Mouse (Mus musculus) midbrain, embryonic 15.5 days (tissue): ENCODE data around the gene Gm44965. TPM values are rescaled to one million over a fixed set of nuclear protein-coding genes. Genes with fewer than 3 reads are reported as not detected.
A peak's percentile ranks its signal among the peaks of the same experiment; 100 is the strongest.

Experiments
- ATAC-seq: fragments of 200-750 bp; cut with Nextera tagmentation; replicated peaks from 2 replicates; pipeline ENCODE4 v1.8.0; 2017; ENCODE audit warnings: moderate TSS enrichment
- H3K27ac ChIP-seq: fragments of 300-500 bp; sonication (generic); 2 replicates; pipeline ENCODE4 v1.5.1; 2015; ENCODE audit warnings: mild to moderate bottlenecking, inconsistent platforms
- H3K27me3 ChIP-seq: fragments of 300-500 bp; sonication (generic); replicated peaks from 2 replicates; pipeline ENCODE4 v1.6.1; 2015; ENCODE audit warnings: inconsistent platforms
- H3K36me3 ChIP-seq: fragments of 300-500 bp; sonication (generic); replicated peaks from 2 replicates; pipeline ENCODE4 v1.6.1; 2015; ENCODE audit warnings: inconsistent platforms
- H3K4me1 ChIP-seq: fragments of 300-500 bp; sonication (generic); 2 replicates; pipeline ENCODE4 v1.6.1; 2015; ENCODE audit warnings: inconsistent platforms
- H3K4me2 ChIP-seq: fragments of 300-500 bp; sonication (generic); 2 replicates; pipeline ENCODE4 v1.6.1; 2015; ENCODE audit warnings: inconsistent platforms, mild to moderate bottlenecking, moderate library complexity
- H3K4me3 ChIP-seq: fragments of 300-500 bp; sonication (generic); 2 replicates; pipeline ENCODE4 v1.5.1; 2015; ENCODE audit warnings: mild to moderate bottlenecking, inconsistent platforms
- H3K9ac ChIP-seq: fragments of 300-500 bp; sonication (generic); 2 replicates; pipeline ENCODE4 v1.6.1; 2015; ENCODE audit warnings: mild to moderate bottlenecking, inconsistent platforms
- H3K9me3 ChIP-seq: fragments of 300-500 bp; sonication (generic); 2 replicates; pipeline ENCODE4 v1.6.1; 2016; ENCODE audit warnings: inconsistent platforms
- WGBS: fragments of 180-500 bp; shearing (Covaris S2); methylation state at CpG from one replicate; pipeline ENCODE4 v1.1.7; 2015; ENCODE audit warnings: mixed read lengths; 5-methylcytosine and 5-hydroxymethylcytosine counted together
- polyA plus RNA-seq: library from polyadenylated mRNA; unstranded; fragments of >200 nt; fragmentation: Nextera tagmentation; extraction: Ambion mirVana; gene quantifications from 2 replicates; pipeline ENCODE4 v1.2.1, GENCODE M21; 2015

Gene Gm44965
- polyA plus RNA-seq, 1 experiment from 2014 or later: not detected

DNA sequence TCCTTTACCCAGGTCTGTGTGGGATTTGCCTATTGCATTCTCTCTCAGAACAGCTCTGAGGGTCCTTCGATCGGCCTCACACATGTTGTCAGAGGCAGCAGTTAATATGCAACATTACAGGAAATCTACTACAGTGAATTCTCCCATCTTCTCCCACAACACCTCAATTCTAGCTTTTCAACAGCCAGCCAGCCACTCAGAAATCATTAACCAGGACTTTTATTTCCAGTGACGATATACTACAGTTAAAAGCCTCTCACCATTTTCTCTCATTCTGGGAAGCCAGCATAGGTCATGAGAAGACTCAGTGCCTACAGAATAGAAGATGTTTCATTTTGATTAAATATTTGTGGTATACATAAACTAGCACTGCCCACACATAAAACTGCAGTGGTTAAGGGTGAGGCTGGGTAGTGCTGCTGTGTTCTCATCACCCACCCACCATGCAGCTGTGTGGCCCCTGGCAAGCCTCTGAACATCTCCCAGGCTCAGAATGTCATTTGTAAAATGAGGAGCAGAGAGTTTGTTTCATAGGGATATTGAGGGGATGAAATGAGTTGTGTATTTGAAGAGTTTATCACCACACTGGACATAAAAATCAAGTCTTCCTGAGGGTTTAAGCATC, 2.4 kb upstream of the Gm44965 start:
- Histone ChIP-seq H3K4me3 (no peak overlapping the region), H3K36me3 (peaks cover 6% of the 10 kb centered on the region), H3K4me2 (no peak overlapping the region), H3K27ac (no peak overlapping the region), H3K4me1 (peaks cover 18% of the 10 kb centered on the region), H3K27me3 (no peaks in the 10 kb centered on the region), H3K9ac (no peak overlapping the region), H3K9me3 (peaks cover 4% of the 10 kb centered on the region)
- no peak for ATAC-seq
- 84% methylated on average over 3 of the region's 3 CpGs for WGBS

GRCm38 (mm10) chr6:48591871-48592270, 1.9 kb upstream of the Gm44965 start:
- Histone ChIP-seq H3K9me3 (peaks cover 9% of the 10 kb centered on the region), H3K9ac (no peak overlapping the region), H3K36me3 (peaks cover 12% of the 10 kb centered on the region), H3K27me3 (no peaks in the 10 kb centered on the region), H3K4me1 (peaks cover 18% of the 10 kb centered on the region), H3K4me3 (no peak overlapping the region), H3K4me2 (no peak overlapping the region), H3K27ac (no peak overlapping the region)
- 89% methylated on average over 6 of the region's 6 CpGs for WGBS
- ATAC-seq: no peak

DNA sequence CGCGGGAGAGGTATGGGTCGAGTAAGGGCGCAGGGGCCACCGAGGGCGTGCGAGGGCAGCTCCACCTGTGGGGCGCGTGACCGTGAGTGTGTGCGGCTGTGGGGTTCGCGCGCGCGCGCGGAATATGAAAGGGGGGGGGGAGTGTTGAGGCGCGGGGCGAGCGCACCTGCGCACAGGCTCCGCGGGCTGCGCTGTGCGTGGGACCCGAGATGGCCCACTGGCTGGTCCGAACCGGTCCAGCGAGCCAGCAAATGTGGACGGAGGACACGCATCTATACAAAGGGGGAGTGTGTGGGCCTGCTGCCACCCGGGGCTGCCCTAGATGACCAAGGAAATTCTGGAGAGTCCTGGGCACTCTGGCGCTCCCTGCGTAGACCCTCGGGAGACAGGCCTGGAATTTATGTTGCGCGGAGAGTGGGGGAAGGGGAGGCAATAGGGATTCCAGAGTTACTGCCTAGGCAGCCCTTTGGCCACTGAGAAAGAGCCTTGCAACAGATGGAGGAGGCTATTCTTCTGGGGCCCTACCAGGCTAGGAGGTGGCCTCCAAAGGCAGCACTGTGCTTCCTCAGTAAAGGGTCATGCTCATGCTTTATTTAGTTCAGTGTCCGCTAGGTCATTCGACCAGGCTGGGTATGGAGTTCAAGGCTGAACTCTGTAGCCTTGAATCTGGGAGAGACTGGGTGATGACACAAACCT, 450 bp downstream of the Gm44965 start:
- peak overlapping the region; percentile 61 for H3K4me2 ChIP-seq
- peaks cover 18% of the 10 kb centered on the region for H3K4me1 ChIP-seq
- under 1% methylated on average over 41 of the region's 41 CpGs for WGBS
- peaks cover 13% of the 10 kb centered on the region for H3K9me3 ChIP-seq
- peak; percentile 88 for ATAC-seq
- peak overlapping the region; percentile 86 for H3K9ac ChIP-seq
- peak overlapping the region; percentile 95 for H3K27ac ChIP-seq
- H3K36me3 ChIP-seq: peaks cover 33% of the 10 kb centered on the region
- peak overlapping the region; percentile 81 for H3K4me3 ChIP-seq
- no peaks in the 10 kb centered on the region for H3K27me3 ChIP-seq

DNA sequence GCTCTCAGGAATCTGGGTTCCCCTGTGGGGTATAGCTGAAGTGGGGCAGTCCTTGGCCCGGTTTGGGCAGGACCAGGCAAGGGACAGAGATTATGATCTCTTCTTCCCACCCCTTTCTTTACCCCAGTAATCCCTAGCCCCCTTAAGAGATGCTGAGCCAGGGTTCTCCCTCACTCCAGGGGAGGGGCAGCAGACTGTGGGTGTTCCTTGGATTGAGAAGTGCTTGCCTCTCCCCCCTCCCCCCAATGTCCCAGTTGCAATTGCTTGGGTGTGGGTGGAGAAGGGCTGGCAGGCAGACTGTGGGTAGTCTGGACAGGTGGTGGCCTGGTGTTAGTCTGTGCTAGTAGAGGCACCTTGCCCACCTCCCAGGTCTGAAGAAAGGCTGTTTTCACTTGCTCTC, 1.5 kb downstream of the Gm44965 start:
- H3K4me3 ChIP-seq: peak overlapping the region; percentile 81
- H3K27ac ChIP-seq: no peak overlapping the region
- peaks cover 13% of the 10 kb centered on the region for H3K9me3 ChIP-seq
- peaks cover 42% of the 10 kb centered on the region for H3K36me3 ChIP-seq
- H3K9ac ChIP-seq: no peak overlapping the region
- peaks cover 18% of the 10 kb centered on the region for H3K4me1 ChIP-seq
- WGBS: 24% methylated on average over 1 of the region's 1 CpGs
- no peaks in the 10 kb centered on the region for H3K27me3 ChIP-seq
- peak overlapping the region; percentile 61 for H3K4me2 ChIP-seq
- no peak for ATAC-seq

- Histone ChIP-seq H3K9ac (no peak overlapping the region), H3K36me3 (peaks cover 42% of the 10 kb centered on the region), H3K4me1 (peaks cover 29% of the 10 kb centered on the region), H3K4me3 (no peak overlapping the region), H3K4me2 (no peak overlapping the region), H3K27me3 (no peaks in the 10 kb centered on the region), H3K27ac (no peak overlapping the region), H3K9me3 (peaks cover 13% of the 10 kb centered on the region)
- 96% methylated on average over 45 of the region's 45 CpGs for WGBS
- ATAC-seq: no peak
Observed at GRCm38 (mm10) chr6:48596545-48597232, 2.9 kb downstream of the Gm44965 start.

DNA sequence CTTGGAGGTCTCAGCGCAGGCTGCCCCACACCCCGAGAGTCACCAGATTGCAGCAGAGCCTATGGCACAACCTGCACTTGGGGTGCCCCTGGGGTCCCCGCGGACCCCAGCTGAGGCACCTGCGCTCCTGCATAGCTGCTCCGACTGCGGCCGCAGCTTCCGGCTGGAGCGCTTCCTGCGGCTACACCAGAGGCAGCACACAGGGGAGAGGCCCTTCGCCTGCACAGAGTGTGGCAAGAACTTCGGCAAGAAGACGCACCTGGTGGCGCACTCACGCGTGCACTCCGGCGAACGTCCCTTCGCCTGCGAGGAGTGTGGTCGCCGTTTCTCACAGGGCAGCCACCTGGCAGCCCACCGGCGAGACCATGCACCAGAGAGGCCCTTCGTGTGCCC, 3.5 kb downstream of the Gm44965 start:
- Histone ChIP-seq H3K4me2 (no peak overlapping the region), H3K36me3 (peaks cover 42% of the 10 kb centered on the region), H3K9ac (no peak overlapping the region), H3K27ac (no peak overlapping the region), H3K4me3 (no peak overlapping the region), H3K9me3 (peaks cover 13% of the 10 kb centered on the region), H3K4me1 (peaks cover 29% of the 10 kb centered on the region), H3K27me3 (no peaks in the 10 kb centered on the region)
- no peak for ATAC-seq
- WGBS: 98% methylated on average over 27 of the region's 27 CpGs

DNA sequence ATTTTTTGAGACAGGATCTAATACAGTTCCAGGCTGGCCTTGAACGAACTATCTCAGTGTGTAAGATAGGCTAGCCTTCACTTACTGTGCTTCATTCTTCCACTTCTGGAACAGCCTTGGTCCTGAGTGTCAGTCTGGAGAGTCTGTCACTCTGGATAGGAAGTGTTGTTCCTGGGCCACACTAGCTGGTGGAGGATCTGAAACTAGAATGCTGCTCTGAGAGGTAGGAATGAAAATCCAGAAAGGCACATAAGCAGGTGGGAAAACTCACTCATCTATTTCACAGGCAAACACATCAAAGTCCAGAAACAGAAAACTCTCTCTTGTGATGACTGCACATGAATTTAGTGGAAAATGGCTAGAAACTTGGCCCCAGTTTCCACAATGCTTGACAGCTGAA, 6.9 kb downstream of the Gm44965 start:
- Histone ChIP-seq H3K27me3 (no peaks in the 10 kb centered on the region), H3K27ac (peak overlapping the region; percentile 93), H3K9ac (no peak overlapping the region), H3K4me1 (peaks cover 20% of the 10 kb centered on the region), H3K4me2 (no peak overlapping the region), H3K4me3 (no peak overlapping the region), H3K36me3 (peaks cover 42% of the 10 kb centered on the region), H3K9me3 (peaks cover 13% of the 10 kb centered on the region)
- ATAC-seq: no peak
- WGBS: 89% methylated on average over 1 of the region's 1 CpGs

- no peaks in the 10 kb centered on the region for H3K27me3 ChIP-seq
- H3K4me2 ChIP-seq: peak within 1 kb of the TSS; percentile 78
- peak within 1 kb of the TSS; percentile 80 for H3K9ac ChIP-seq
- H3K27ac ChIP-seq: peak within 1 kb of the TSS; percentile 93
- H3K36me3 ChIP-seq: peaks cover 34% of the 10 kb centered on the region
- H3K9me3 ChIP-seq: peaks cover 8% of the 10 kb centered on the region
- 4% methylated on average over 42 of the region's 42 CpGs for WGBS
- ATAC-seq: peak; percentile 99
- H3K4me3 ChIP-seq: peak within 1 kb of the TSS; percentile 71
- H3K4me1 ChIP-seq: peaks cover 20% of the 10 kb centered on the region
Observed at GRCm38 (mm10) chr6:48601271-48602079, 7.7 kb downstream of the Gm44965 start, which contains the start of gene Zfp775. TSS of gene Zfp775 (plus strand) at chr6:48602063.

DNA sequence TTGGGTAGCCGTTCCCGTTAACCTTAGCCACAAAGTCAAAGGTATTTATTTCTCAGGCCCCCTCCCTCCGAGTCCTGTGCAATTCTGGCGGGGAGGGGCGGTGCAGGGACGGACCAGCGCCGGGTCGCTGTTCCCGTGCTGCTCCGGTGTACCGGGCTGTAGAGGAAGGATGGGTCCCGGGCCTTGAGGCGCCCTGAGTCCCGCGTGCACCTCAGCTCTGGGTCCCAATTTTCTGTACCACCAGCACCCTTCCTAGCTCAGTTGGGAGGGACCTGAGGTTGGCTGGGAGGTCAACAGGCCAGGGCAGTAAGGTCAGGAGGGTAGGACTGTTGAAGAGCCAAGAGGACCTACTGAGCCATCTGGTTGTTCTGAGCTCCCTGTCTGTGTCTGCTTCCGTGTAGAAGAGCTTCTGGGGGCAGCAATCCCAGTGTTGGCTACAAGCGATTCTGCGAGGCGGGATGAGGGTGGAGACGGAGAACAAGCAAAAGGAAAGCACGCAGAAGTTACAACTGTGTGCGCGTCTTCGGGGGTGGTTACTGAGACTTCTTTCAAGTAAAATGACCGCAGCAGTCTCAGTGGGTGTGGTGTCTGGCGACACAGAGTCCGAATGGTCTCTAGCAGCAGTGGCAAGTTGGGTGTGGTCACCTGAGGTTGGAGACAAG, 8.5 kb downstream of the Gm44965 start:
- Histone ChIP-seq H3K36me3 (peaks cover 27% of the 10 kb centered on the region), H3K4me1 (peaks cover 20% of the 10 kb centered on the region), H3K27ac (peak overlapping the region; percentile 93), H3K4me3 (peak overlapping the region; percentile 71), H3K9me3 (peaks cover under 1% of the 10 kb centered on the region; the same call in 1 of the 2 replicates), H3K4me2 (peak overlapping the region; percentile 78), H3K27me3 (no peaks in the 10 kb centered on the region), H3K9ac (peak overlapping the region; percentile 80)
- peak; percentile 83 for ATAC-seq
- 1% methylated on average over 28 of the region's 28 CpGs for WGBS

- WGBS: 75% methylated on average over 2 of the region's 2 CpGs
Observed at GRCm38 (mm10) chr6:48608124-48608523, 14.4 kb downstream of the Gm44965 start.

DNA sequence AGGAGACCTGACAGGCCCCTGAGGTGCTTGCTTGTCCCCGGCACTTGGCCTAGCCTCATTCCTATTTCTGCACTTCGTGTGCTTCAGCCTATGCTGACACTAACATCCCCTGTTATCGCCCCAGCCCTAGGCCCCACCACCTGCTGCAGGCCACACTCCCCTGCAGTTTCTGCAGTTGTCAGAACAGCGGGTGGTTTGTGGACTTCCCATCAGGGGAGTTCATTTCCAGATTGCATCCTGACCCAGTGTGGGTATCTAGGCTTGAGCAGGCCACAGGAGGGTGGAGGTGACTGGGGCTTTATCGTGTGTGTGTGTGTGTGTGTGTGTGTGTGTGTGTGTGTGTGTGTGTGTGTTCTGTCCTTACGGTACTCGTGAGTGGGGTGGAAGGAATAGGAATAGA, 15.8 kb downstream of the Gm44965 start:
- no peak overlapping the region for H3K9ac ChIP-seq
- no peak overlapping the region for H3K4me2 ChIP-seq
- no peak overlapping the region for H3K4me3 ChIP-seq
- WGBS: 64% methylated on average over 7 of the region's 7 CpGs
- no peak overlapping the region for H3K27ac ChIP-seq
- H3K36me3 ChIP-seq: peaks cover 12% of the 10 kb centered on the region; the same call in 1 of the 2 replicates
- no peak for ATAC-seq
- H3K4me1 ChIP-seq: no peaks in the 10 kb centered on the region; the same call in 1 of the 2 replicates
- H3K27me3 ChIP-seq: no peaks in the 10 kb centered on the region
- no peaks in the 10 kb centered on the region for H3K9me3 ChIP-seq

More at GRCm38 (mm10) chr6:48608124-48608523, 14.4 kb downstream of the Gm44965 start:
- H3K9me3 ChIP-seq: no peaks in the 10 kb centered on the region
- H3K4me2 ChIP-seq: no peak overlapping the region
- H3K4me3 ChIP-seq: no peak overlapping the region
- H3K36me3 ChIP-seq: peaks cover 1% of the 10 kb centered on the region; the same call in 1 of the 2 replicates
- H3K27me3 ChIP-seq: no peaks in the 10 kb centered on the region
- H3K4me1 ChIP-seq: peaks cover 2% of the 10 kb centered on the region
- no peak overlapping the region for H3K9ac ChIP-seq
- no peak for ATAC-seq
- no peak overlapping the region for H3K27ac ChIP-seq
